Mouse (Mus musculus) thymus, adult 2 months (tissue): Measurements from ENCODE around the gene Glyatl3. TPM values are rescaled to one million over a fixed set of nuclear protein-coding genes. Genes with fewer than 3 reads are reported as not detected.
A peak's percentile ranks its signal among the peaks of the same experiment; 100 is the strongest.

Experiments used
- DNase-seq: peaks from one replicate; pipeline ENCODE4 v3.0.0; 2021
- H3K27ac ChIP-seq: fragments of 200-500 bp; 2 replicates; pipeline ENCODE4 v1.5.1; 2012; ENCODE audit warnings: low read length, control low read depth; ENCODE audit not compliant: control insufficient read depth, insufficient read depth
- H3K27me3 ChIP-seq: fragments of 200-500 bp; 2 replicates; pipeline ENCODE4 v1.6.1; 2012; ENCODE audit warnings: mild to moderate bottlenecking, low read length, moderate library complexity, mixed read lengths; ENCODE audit not compliant: control insufficient read depth, insufficient read depth
- H3K36me3 ChIP-seq: fragments of 200-500 bp; 2 replicates; pipeline ENCODE4 v1.6.1; 2012; ENCODE audit warnings: mild to moderate bottlenecking, low read length, moderate library complexity; ENCODE audit not compliant: control insufficient read depth, insufficient read depth
- H3K4me1 ChIP-seq: fragments of 200-500 bp; replicated peaks from 2 replicates; pipeline ENCODE4 v1.6.1; 2012; ENCODE audit warnings: low read length; ENCODE audit not compliant: control insufficient read depth, insufficient read depth
- H3K4me3 ChIP-seq: fragments of 200-500 bp; 2 replicates; pipeline ENCODE4 v1.5.1; 2012; ENCODE audit warnings: mild to moderate bottlenecking, low read length, control low read depth, moderate library complexity; ENCODE audit not compliant: control insufficient read depth, insufficient read depth
- CTCF ChIP-seq: fragments of 200-500 bp; IDR thresholded peaks from 2 replicates; pipeline ENCODE4 v1.5.1; 2012; ENCODE audit warnings: mild to moderate bottlenecking, control low read depth, low read length, moderate library complexity, borderline replicate concordance; ENCODE audit not compliant: control insufficient read depth, poor library complexity, insufficient read depth; ENCODE audit errors: extremely low read depth
- POLR2A ChIP-seq: fragments of 200-500 bp; IDR thresholded peaks from 2 replicates; pipeline ENCODE4 v1.6.1; 2012; ENCODE audit warnings: mild to moderate bottlenecking, low read length, control low read depth, moderate library complexity; ENCODE audit not compliant: control insufficient read depth, poor library complexity, insufficient read depth; ENCODE audit errors: extremely low read depth
- WGBS: fragments of 180-500 bp; shearing (Covaris S2); methylation state at CpG from one replicate; pipeline ENCODE4 v1.1.7; 2018; 5-methylcytosine and 5-hydroxymethylcytosine counted together
- polyA plus RNA-seq: library from polyadenylated mRNA; depleted of rRNA; stranded (reverse); fragments of >200 nt; gene quantifications from 2 replicates; pipeline ENCODE4 v1.2.3, GENCODE M21; 2012

Glyatl3 gene
- polyA plus RNA-seq, 1 experiment, result 0.09 TPM

DNA sequence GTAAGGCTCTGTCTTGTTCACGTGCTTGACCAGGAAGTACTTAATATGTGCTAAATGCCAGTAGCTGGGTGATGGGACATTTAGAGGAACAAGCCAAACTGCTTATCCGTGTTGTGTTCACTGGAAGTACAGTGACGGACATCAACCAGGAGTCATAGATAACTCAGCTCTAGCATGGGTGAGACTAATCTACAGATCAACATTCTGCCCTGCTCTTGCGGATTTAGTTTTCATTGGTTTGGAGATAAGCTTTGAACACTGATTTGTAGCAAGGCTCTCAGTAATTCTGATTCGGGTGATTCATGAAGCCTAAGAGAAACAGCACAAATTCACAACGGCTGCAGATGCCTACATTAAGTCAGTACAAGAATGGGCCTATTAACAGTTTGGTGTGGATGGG is 32.0 kb downstream of the Glyatl3 start:
- H3K27ac ChIP-seq, result no peak overlapping the region
- no peak for DNase-seq
- no peaks in the 10 kb centered on the region; the same call in 1 of the 2 replicates for H3K27me3 ChIP-seq
- H3K36me3 ChIP-seq, result no peaks in the 10 kb centered on the region
- no peaks in the 10 kb centered on the region; the same call in 1 of the 2 replicates for H3K4me1 ChIP-seq
- no peak overlapping the region for H3K4me3 ChIP-seq
- TF ChIP-seq POLR2A (no peak), CTCF (no peak)
- 97% methylated on average over 6 of the region's 6 CpGs for WGBS

- no peak for DNase-seq
- H3K4me1 ChIP-seq, result no peaks in the 10 kb centered on the region; the same call in 1 of the 2 replicates
- under 1% methylated on average over 40 of the region's 40 CpGs for WGBS
These were observed 34.0 kb downstream of the Glyatl3 start, which contains the start of gene 9130008F23Rik for GRCm38 (mm10) chr17:40879924-40880691. TSS of gene 9130008F23Rik (minus strand) at chr17:40880559.

DNA sequence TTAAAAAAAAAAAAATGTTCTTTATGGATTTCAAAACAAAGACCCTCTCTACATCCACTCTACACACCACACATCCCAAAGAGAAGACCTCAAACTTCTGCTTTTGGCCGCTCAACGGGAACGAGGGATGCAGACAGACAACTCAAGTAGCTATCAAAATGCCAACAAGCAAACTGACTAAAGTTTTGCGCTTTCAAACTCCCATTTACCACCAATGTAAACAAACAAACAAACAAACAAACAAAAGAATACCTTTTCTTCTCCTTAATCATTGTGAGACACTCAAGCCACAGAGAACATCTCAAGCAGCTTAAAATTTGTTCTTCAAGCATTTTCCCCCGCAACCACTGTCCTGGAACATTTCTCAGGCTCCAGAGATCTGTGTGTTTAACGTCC is 34.6 kb downstream of the Glyatl3 start:
- Histone ChIP-seq H3K27ac (no peak overlapping the region), H3K4me1 (no peaks in the 10 kb centered on the region; the same call in 1 of the 2 replicates), H3K4me3 (peak overlapping the region; percentile 36; the same call in 1 of the 2 replicates), H3K27me3 (no peaks in the 10 kb centered on the region; the same call in 1 of the 2 replicates), H3K36me3 (no peaks in the 10 kb centered on the region)
- DNase-seq, result no peak
- 12% methylated on average over 6 of the region's 6 CpGs for WGBS
- TF ChIP-seq POLR2A (no peak), CTCF (no peak)

More at GRCm38 (mm10) chr17:40879924-40880691, 34.0 kb downstream of the Glyatl3 start, which contains the start of gene 9130008F23Rik:
- Histone ChIP-seq H3K27me3 (no peaks in the 10 kb centered on the region; the same call in 1 of the 2 replicates), H3K27ac (no peak within 1 kb of the TSS), H3K36me3 (no peaks in the 10 kb centered on the region), H3K4me3 (peak within 1 kb of the TSS; percentile 36)
- TF ChIP-seq POLR2A, result no peak

GRCm38 (mm10) chr17:40877741-40878140 is 36.4 kb downstream of the Glyatl3 start:
- DNase-seq, result no peak
- no peak overlapping the region for H3K27ac ChIP-seq
- no peak for TF ChIP-seq POLR2A
- no peaks in the 10 kb centered on the region; the same call in 1 of the 2 replicates for H3K27me3 ChIP-seq
- H3K36me3 ChIP-seq, result no peaks in the 10 kb centered on the region
- WGBS, result 69% methylated on average over 3 of the region's 3 CpGs
- H3K4me3 ChIP-seq, result no peak overlapping the region
- H3K4me1 ChIP-seq, result no peaks in the 10 kb centered on the region; the same call in 1 of the 2 replicates

DNA sequence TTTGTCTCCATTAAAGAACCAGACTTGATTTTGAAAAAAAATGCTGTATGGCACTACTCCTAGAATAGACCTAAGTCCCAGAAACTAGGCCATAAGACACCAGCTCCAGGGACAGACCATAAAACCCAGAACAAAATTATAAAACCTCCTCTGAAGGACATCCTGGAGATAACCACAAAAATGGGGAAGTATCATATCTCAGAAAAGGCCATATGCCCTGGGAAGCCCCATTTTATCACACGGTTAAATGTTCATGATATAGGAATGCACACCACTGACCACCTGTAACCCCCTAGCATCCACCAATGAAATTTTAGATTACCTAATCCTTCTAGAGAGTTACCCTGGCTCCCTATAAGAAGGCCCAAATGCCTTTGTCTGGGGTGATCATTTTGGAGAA is 38.6 kb downstream of the Glyatl3 start:
- TF ChIP-seq CTCF (no peak), POLR2A (no peak)
- Histone ChIP-seq H3K4me1 (no peaks in the 10 kb centered on the region; the same call in 1 of the 2 replicates), H3K27me3 (no peaks in the 10 kb centered on the region; the same call in 1 of the 2 replicates), H3K27ac (no peak overlapping the region), H3K36me3 (no peaks in the 10 kb centered on the region), H3K4me3 (no peak overlapping the region)
- WGBS, result 27% methylated on average over 1 of the region's 1 CpGs
- no peak for DNase-seq

- Histone ChIP-seq H3K36me3 (no peaks in the 10 kb centered on the region), H3K27me3 (no peaks in the 10 kb centered on the region), H3K4me3 (no peak overlapping the region), H3K27ac (no peak overlapping the region), H3K4me1 (no peaks in the 10 kb centered on the region)
- TF ChIP-seq POLR2A (no peak), CTCF (no peak)
- DNase-seq, result no peak
- WGBS, result 93% methylated on average over 3 of the region's 3 CpGs
These were observed 39.4 kb downstream of the Glyatl3 start for GRCm38 (mm10) chr17:40874701-40875100.
